Mouse (Mus musculus) intestine, embryonic 14.5 days (tissue): Measurements from ENCODE around the gene Srp72. TPM values are rescaled to one million over a fixed set of nuclear protein-coding genes. Genes with fewer than 3 reads are reported as not detected.
A peak's percentile ranks its signal among the peaks of the same experiment; 100 is the strongest.

Experiments
- ATAC-seq: fragments of 200-750 bp; cut with Nextera tagmentation; replicated peaks from 2 replicates; pipeline ENCODE4 v1.8.0; 2017; ENCODE audit warnings: low read depth, moderate number of reproducible peaks, moderate TSS enrichment, moderate library complexity; ENCODE audit not compliant: low FRiP score, low TSS enrichment
- DNase-seq: peaks from one replicate; pipeline ENCODE4 v3.0.0-alpha.2; 2018; ENCODE audit warnings: low spot score
- H3K27ac ChIP-seq: fragments of 300-500 bp; sonication (generic); 2 replicates; pipeline ENCODE4 v1.5.1; 2014; ENCODE audit warnings: low read depth, mild to moderate bottlenecking, control low read depth
- H3K27me3 ChIP-seq: fragments of 300-500 bp; sonication (generic); replicated peaks from 2 replicates; pipeline ENCODE4 v1.6.1; 2014; ENCODE audit warnings: low read length, control low read depth; ENCODE audit not compliant: control insufficient read depth, insufficient read depth
- H3K36me3 ChIP-seq: fragments of 300-500 bp; sonication (generic); 2 replicates; pipeline ENCODE4 v1.6.1; 2014; ENCODE audit warnings: low read length, control low read depth; ENCODE audit not compliant: control insufficient read depth, insufficient read depth
- H3K4me1 ChIP-seq: fragments of 300-500 bp; sonication (generic); replicated peaks from 2 replicates; pipeline ENCODE4 v1.6.1; 2014; ENCODE audit warnings: low read length, control low read depth, mixed read lengths; ENCODE audit not compliant: control insufficient read depth, insufficient read depth
- H3K4me2 ChIP-seq: fragments of 300-500 bp; sonication (generic); 2 replicates; pipeline ENCODE4 v1.6.1; 2014; ENCODE audit warnings: low read length
- H3K4me3 ChIP-seq: fragments of 300-500 bp; sonication (generic); 2 replicates; pipeline ENCODE4 v1.5.1; 2014; ENCODE audit warnings: low read depth, low read length, control low read depth, mixed read lengths
- H3K9ac ChIP-seq: fragments of 300-500 bp; sonication (generic); 2 replicates; pipeline ENCODE4 v1.6.1; 2014; ENCODE audit warnings: mild to moderate bottlenecking, low read length
- H3K9me3 ChIP-seq: fragments of 300-500 bp; sonication (generic); 2 replicates; pipeline ENCODE4 v1.6.1; 2016; ENCODE audit warnings: low read length, control low read depth; ENCODE audit not compliant: control insufficient read depth
- WGBS: fragments of 180-500 bp; shearing (Covaris S2); extraction: QIAGEN DNeasy Blood & Tissue Kit; methylation state at CpG from one replicate; pipeline ENCODE4 v1.1.7; 2014; 5-methylcytosine and 5-hydroxymethylcytosine counted together
- polyA plus RNA-seq: library from polyadenylated mRNA; unstranded; fragments of >200 nt; fragmentation: Nextera tagmentation; extraction: Ambion mirVana; gene quantifications from 2 replicates; pipeline ENCODE4 v1.2.1, GENCODE M21; 2014

The Srp72 gene
- polyA plus RNA-seq, 1 experiment from 2014 or later = 91.6 TPM

GRCm38 (mm10) chr5:76975736-76976135 is 1.3 kb downstream of the Srp72 start:
- no peak overlapping the region for H3K27ac ChIP-seq
- H3K9me3 ChIP-seq = no peaks in the 10 kb centered on the region
- peak overlapping the region; percentile 91 for H3K4me3 ChIP-seq
- peaks cover 10% of the 10 kb centered on the region for H3K4me1 ChIP-seq
- DNase-seq (no peak), ATAC-seq (no peak)
- WGBS = 88% methylated on average over 8 of the region's 8 CpGs
- peak overlapping the region; percentile 92; the same call in 1 of the 2 replicates for H3K9ac ChIP-seq
- peak overlapping the region; percentile 77 for H3K4me2 ChIP-seq
- peaks cover 29% of the 10 kb centered on the region for H3K36me3 ChIP-seq
- no peaks in the 10 kb centered on the region for H3K27me3 ChIP-seq

GRCm38 (mm10) chr5:76984015-76984414 is 9.5 kb downstream of the Srp72 start:
- no peaks in the 10 kb centered on the region for H3K4me1 ChIP-seq
- H3K9ac ChIP-seq = no peak overlapping the region
- WGBS = 96% methylated on average over 11 of the region's 11 CpGs
- H3K27me3 ChIP-seq = no peaks in the 10 kb centered on the region
- DNase-seq (no peak), ATAC-seq (no peak)
- H3K36me3 ChIP-seq = peaks cover 91% of the 10 kb centered on the region
- H3K4me2 ChIP-seq = no peak overlapping the region
- H3K27ac ChIP-seq = no peak overlapping the region
- no peaks in the 10 kb centered on the region for H3K9me3 ChIP-seq
- no peak overlapping the region for H3K4me3 ChIP-seq

- no peaks in the 10 kb centered on the region for H3K9me3 ChIP-seq
- no peak for ATAC-seq
- WGBS = 92% methylated on average over 3 of the region's 3 CpGs
- H3K4me1 ChIP-seq = no peaks in the 10 kb centered on the region
- H3K27ac ChIP-seq = no peak overlapping the region
- H3K27me3 ChIP-seq = no peaks in the 10 kb centered on the region
- H3K36me3 ChIP-seq = peaks cover 90% of the 10 kb centered on the region
- H3K4me3 ChIP-seq = no peak overlapping the region
- no peak for DNase-seq
- H3K4me2 ChIP-seq = no peak overlapping the region
- no peak overlapping the region for H3K9ac ChIP-seq
Observed at GRCm38 (mm10) chr5:76990789-76991188, 16.3 kb downstream of the Srp72 start.

- H3K4me2 ChIP-seq = no peak overlapping the region
- no peak overlapping the region for H3K27ac ChIP-seq
- 93% methylated on average over 5 of the region's 5 CpGs for WGBS
- H3K9me3 ChIP-seq = no peaks in the 10 kb centered on the region
- H3K36me3 ChIP-seq = peaks cover 96% of the 10 kb centered on the region
- H3K27me3 ChIP-seq = no peaks in the 10 kb centered on the region
- no peaks in the 10 kb centered on the region for H3K4me1 ChIP-seq
- ATAC-seq (no peak), DNase-seq (no peak)
- no peak overlapping the region for H3K9ac ChIP-seq
- H3K4me3 ChIP-seq = no peak overlapping the region
Observed at GRCm38 (mm10) chr5:76993174-76993814, 18.8 kb downstream of the Srp72 start.

- H3K27me3 ChIP-seq = no peaks in the 10 kb centered on the region
- 52% methylated on average over 5 of the region's 5 CpGs for WGBS
- DNase-seq (no peak), ATAC-seq (no peak)
- H3K4me2 ChIP-seq = no peak overlapping the region
- H3K9me3 ChIP-seq = no peaks in the 10 kb centered on the region
- no peaks in the 10 kb centered on the region for H3K4me1 ChIP-seq
- H3K36me3 ChIP-seq = peaks cover 77% of the 10 kb centered on the region
- H3K4me3 ChIP-seq = no peak overlapping the region
- no peak overlapping the region for H3K9ac ChIP-seq
- H3K27ac ChIP-seq = no peak overlapping the region
Observed at GRCm38 (mm10) chr5:76998416-76998815, 23.9 kb downstream of the Srp72 start.

GRCm38 (mm10) chr5:77001192-77001591 is 26.7 kb downstream of the Srp72 start:
- no peak overlapping the region for H3K9ac ChIP-seq

GRCm38 (mm10) chr5:77004051-77004821 is 29.8 kb downstream of the Srp72 start, which contains the start of gene Arl9:
Gene Arl9, plus strand, starts transcription at chr5:77004055.
- WGBS = 94% methylated on average over 6 of the region's 6 CpGs
- Histone ChIP-seq H3K4me2 (no peak within 1 kb of the TSS), H3K36me3 (peaks cover 19% of the 10 kb centered on the region), H3K4me1 (no peaks in the 10 kb centered on the region), H3K4me3 (no peak within 1 kb of the TSS), H3K9ac (no peak within 1 kb of the TSS), H3K27me3 (no peaks in the 10 kb centered on the region), H3K9me3 (no peaks in the 10 kb centered on the region), H3K27ac (no peak within 1 kb of the TSS)
- no peak for ATAC-seq
- no peak for DNase-seq

More at GRCm38 (mm10) chr5:77001192-77001591, 26.7 kb downstream of the Srp72 start:
- WGBS = 89% methylated on average over 17 of the region's 17 CpGs
- Histone ChIP-seq H3K4me3 (no peak overlapping the region), H3K9me3 (no peaks in the 10 kb centered on the region), H3K4me1 (no peaks in the 10 kb centered on the region), H3K36me3 (peaks cover 50% of the 10 kb centered on the region), H3K27ac (no peak overlapping the region), H3K27me3 (no peaks in the 10 kb centered on the region), H3K4me2 (no peak overlapping the region)
- ATAC-seq (no peak), DNase-seq (no peak)

- Histone ChIP-seq H3K27ac (no peak overlapping the region), H3K4me2 (no peak overlapping the region), H3K9ac (no peak overlapping the region), H3K9me3 (no peaks in the 10 kb centered on the region), H3K36me3 (no peaks in the 10 kb centered on the region), H3K27me3 (no peaks in the 10 kb centered on the region), H3K4me3 (no peak overlapping the region), H3K4me1 (no peaks in the 10 kb centered on the region)
- DNase-seq (no peak), ATAC-seq (no peak)
- 89% methylated on average over 9 of the region's 9 CpGs for WGBS
Observed at GRCm38 (mm10) chr5:77010352-77010751, 35.9 kb downstream of the Srp72 start.
